Mouse (Mus musculus) erythroblast, embryonic 14.5 days (primary cell): ENCODE results near the gene Drd4.

Source experiments
- GATA1 ChIP-seq: IDR thresholded peaks from 2 replicates; pipeline ENCODE4 v1.6.1; 2012; ENCODE audit warnings: low read length, inconsistent platforms, mixed read lengths
- TAL1 ChIP-seq: IDR thresholded peaks from 3 replicates; pipeline ENCODE4 v1.6.1; 2012; ENCODE audit warnings: low read length, inconsistent platforms, mixed read lengths

- TF ChIP-seq TAL1, result no peak
- no peak for TF ChIP-seq GATA1
Measured at GRCm38 (mm10) chr7:141315974-141316373, 24.2 kb downstream of the Drd4 start.
